Mouse (Mus musculus): ENCODE measurements around the gene Try10.
"Not testable (repeated sequence)": the region's sequence is repeated elsewhere in the genome, so short reads cannot be mapped to it uniquely, and the experiment has no call there.

Try10 gene

GRCm38 (mm10) chr6:41353932-41354331, at the start of gene Try10:
Gene Try10 (plus strand): TSS chr6:41354105.
- no peak for DNase-seq

DNA sequence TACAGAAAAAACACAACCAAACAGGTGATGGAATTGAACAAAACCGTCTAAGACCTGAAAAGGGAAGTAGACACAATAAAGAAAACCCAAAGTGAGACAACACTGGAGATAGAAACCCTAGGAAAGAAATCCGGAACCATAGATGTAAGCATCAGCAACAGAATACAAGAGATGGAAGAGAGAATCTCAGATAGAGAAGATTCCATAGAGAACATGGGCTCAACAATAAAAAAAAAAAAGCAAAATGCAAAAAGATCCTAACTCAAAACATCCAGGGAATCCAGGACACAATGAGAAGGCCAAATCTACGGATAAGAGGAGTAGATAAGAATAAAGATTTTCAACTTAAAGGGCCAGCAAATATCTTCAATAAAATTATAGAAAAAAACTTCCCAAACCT, 37.2 kb upstream of the Try10 start, which contains the start of gene Try5:
TSS of gene Try5 (minus strand) at position 101 of the 400 bp plus-strand sequence.
- DNase-seq, result not testable (repeated sequence)

GRCm38 (mm10) chr6:41373772-41374171, 19.9 kb downstream of the Try10 start:
- DNase-seq, result not testable (repeated sequence)

GRCm38 (mm10) chr6:41377578-41377977, 23.7 kb downstream of the Try10 start, which contains the start of gene Prss3:
Gene Prss3 (minus strand): TSS chr6:41377678.
- not testable (repeated sequence) for DNase-seq

GRCm38 (mm10) chr6:41386781-41387180, 32.9 kb downstream of the Try10 start:
- no peak for DNase-seq

GRCm38 (mm10) chr6:41391640-41392039, 37.7 kb downstream of the Try10 start:
- DNase-seq, result not testable (repeated sequence)

DNA sequence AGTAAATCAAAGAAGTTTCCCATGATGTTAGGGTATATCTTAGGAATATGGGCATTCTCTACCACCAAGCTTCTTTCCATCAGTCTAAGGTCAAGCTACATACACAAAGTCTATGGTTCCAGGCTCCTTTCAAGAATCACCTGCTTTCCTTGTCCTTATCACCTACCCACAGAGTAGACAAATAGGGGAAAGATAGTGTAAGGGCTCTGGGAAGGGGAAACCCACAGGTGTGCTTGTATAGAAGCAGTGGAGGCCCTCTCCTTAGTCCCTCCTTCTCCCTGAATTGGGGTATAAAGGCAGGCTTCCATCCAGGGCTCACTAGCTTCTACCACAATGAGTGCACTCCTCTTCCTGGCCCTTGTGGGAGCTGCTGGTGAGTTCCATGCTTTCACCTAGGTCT, 38.2 kb downstream of the Try10 start, which contains the start of gene Gm5771:
TSS of gene Gm5771 (plus strand) at position 301 of the 400 bp plus-strand sequence.
- DNase-seq, result not testable (repeated sequence)

All from spleen, adult 18-20 months (tissue).